Mouse (Mus musculus): ENCODE results near the gene Ankrd10. TPM values are rescaled to one million over a fixed set of nuclear protein-coding genes. Genes with fewer than 3 reads are reported as not detected.

Gene Ankrd10
- polyA plus RNA-seq, 1 experiment from 2014 or later, result 93.4 TPM

DNA sequence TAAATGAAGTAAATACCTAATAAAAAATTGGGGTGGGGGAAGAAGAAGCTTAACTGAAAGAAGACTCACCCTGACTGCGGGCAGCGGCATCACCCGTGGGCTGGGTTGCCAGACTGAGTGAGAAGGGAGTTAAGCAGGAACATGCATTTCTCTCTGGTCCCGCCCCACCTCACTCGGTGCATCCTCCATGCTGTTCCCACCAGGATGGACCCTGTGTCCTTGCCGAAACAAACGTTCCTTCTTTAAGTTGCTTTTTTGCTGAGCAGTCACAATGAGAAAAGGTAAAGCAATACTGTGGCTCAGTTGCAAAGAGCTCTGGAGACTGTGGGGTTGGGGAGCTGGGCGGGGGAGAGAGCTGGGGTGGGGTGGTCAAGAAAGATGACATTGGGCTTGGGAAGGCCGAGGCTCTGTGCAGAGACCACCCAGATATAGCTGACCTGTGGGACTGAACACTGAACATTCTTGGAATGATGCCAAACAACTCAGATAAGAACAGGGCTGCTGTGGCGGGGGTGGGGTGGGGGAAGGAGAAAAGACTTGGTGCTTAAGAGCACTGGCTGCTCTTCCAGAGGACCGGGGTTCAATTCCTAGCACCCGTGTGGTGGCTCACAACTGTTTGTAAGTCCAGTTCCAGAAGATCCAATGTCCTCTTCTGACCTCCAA, 42.2 kb downstream of the Ankrd10 start:
- WGBS, result 79% methylated on average over 12 of the region's 12 CpGs
- Histone ChIP-seq H3K36me3 (ENCODE audit: control insufficient read depth, insufficient read depth, low read length) (no peaks in the 10 kb centered on the region), H3K9ac (replicated peaks; ENCODE audit: low read depth, low read length) (no peak overlapping the region), H3K4me2 (ENCODE audit: low read depth, low read length) (no peak overlapping the region), H3K27me3 (ENCODE audit: control insufficient read depth, insufficient read depth, low read length) (no peaks in the 10 kb centered on the region), H3K4me3 (ENCODE audit: low read depth, low read length) (no peak overlapping the region), H3K27ac (ENCODE audit: low read depth, low read length) (no peak overlapping the region), H3K9me3 (ENCODE audit: control insufficient read depth, low read length) (no peaks in the 10 kb centered on the region), H3K4me1 (ENCODE audit: control insufficient read depth, insufficient read depth, low read length) (no peaks in the 10 kb centered on the region)
- ATAC-seq (ENCODE audit: low read depth), result no peak

DNA sequence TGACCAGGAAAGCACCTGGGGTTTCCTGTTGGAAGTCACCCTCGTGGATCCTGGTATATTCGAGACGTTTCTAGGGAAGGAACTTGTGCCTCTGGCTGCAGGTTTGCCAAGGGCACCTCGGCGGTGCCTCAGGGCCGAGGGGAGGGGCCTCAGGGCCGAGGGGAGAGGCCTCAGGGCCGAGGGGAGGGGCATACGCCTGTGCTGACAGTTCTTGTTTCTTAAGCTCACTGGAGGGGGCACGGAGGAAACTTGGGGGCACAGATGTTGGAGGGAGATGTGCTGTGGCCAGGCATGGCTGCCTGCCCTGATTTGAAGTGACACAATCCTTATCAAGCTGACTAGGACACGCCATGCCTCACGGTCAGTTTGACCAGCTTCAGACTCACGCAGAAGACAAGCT, 43.3 kb downstream of the Ankrd10 start:
- Histone ChIP-seq H3K4me1 (ENCODE audit: control insufficient read depth, insufficient read depth, low read length) (no peaks in the 10 kb centered on the region), H3K9ac (replicated peaks; ENCODE audit: low read depth, low read length) (no peak overlapping the region), H3K27ac (ENCODE audit: low read depth, low read length) (no peak overlapping the region), H3K9me3 (ENCODE audit: control insufficient read depth, low read length) (no peaks in the 10 kb centered on the region), H3K4me2 (ENCODE audit: low read depth, low read length) (no peak overlapping the region), H3K36me3 (ENCODE audit: control insufficient read depth, insufficient read depth, low read length) (no peaks in the 10 kb centered on the region), H3K4me3 (ENCODE audit: low read depth, low read length) (no peak overlapping the region), H3K27me3 (ENCODE audit: control insufficient read depth, insufficient read depth, low read length) (no peaks in the 10 kb centered on the region)
- no peak for ATAC-seq (ENCODE audit: low read depth)
- WGBS, result 56% methylated on average over 13 of the region's 13 CpGs

DNA sequence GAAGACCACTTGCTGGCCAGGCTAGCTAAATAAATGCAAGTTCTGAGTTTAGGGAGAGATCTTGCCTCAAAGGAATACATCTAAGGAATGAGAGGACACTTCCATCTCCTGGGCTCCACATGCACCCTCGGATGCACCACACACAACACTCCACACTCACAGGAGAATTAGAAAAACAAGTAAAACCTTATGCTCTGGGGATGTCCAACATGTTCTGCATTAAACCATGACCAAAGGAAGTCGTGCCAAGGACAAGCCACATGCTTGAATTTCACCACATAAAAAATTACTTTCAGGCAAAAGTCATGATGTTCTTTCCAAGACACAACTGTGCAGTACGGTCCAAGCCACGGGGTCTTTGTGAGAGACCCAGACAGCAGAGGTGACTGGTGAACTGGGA, 43.7 kb downstream of the Ankrd10 start:
- no peak overlapping the region for H3K27ac ChIP-seq (ENCODE audit: low read depth, low read length)
- 87% methylated on average over 4 of the region's 4 CpGs for WGBS

DNA sequence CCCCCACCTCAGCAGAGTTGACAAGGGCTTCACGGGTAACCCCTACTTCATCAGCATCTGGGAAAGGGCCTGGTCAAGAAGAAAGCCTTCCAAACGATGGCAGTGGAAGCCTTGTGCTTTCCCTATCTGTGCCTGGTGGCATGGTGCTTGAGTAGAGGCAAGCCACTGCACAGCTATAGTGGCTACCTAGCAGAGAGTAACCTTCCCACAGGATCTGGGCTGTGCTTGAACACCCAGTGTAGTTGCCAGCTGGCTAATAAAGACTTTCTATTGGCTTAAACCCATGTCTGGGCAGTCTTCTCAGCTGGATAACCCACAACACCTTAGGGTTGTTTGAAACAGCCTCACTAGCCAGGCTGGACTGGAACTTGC, 49.2 kb downstream of the Ankrd10 start:
- H3K9me3 ChIP-seq (ENCODE audit: control insufficient read depth, low read length), result no peaks in the 10 kb centered on the region
- H3K36me3 ChIP-seq (ENCODE audit: control insufficient read depth, insufficient read depth, low read length), result no peaks in the 10 kb centered on the region
- no peak overlapping the region for H3K27ac ChIP-seq (ENCODE audit: low read depth, low read length)
- H3K4me1 ChIP-seq (ENCODE audit: control insufficient read depth, insufficient read depth, low read length), result no peaks in the 10 kb centered on the region
- H3K4me2 ChIP-seq (ENCODE audit: low read depth, low read length), result no peak overlapping the region
- no peak overlapping the region for H3K4me3 ChIP-seq (ENCODE audit: low read depth, low read length)
- no peak overlapping the region for H3K9ac ChIP-seq (replicated peaks; ENCODE audit: low read depth, low read length)
- 87% methylated on average over 2 of the region's 2 CpGs for WGBS
- no peaks in the 10 kb centered on the region for H3K27me3 ChIP-seq (ENCODE audit: control insufficient read depth, insufficient read depth, low read length)
- no peak for ATAC-seq (ENCODE audit: low read depth)

More for the DNA sequence above, 43.7 kb downstream of the Ankrd10 start:
- Histone ChIP-seq H3K9ac (replicated peaks; ENCODE audit: low read depth, low read length) (no peak overlapping the region), H3K36me3 (ENCODE audit: control insufficient read depth, insufficient read depth, low read length) (no peaks in the 10 kb centered on the region), H3K4me1 (ENCODE audit: control insufficient read depth, insufficient read depth, low read length) (no peaks in the 10 kb centered on the region), H3K27me3 (ENCODE audit: control insufficient read depth, insufficient read depth, low read length) (no peaks in the 10 kb centered on the region), H3K9me3 (ENCODE audit: control insufficient read depth, low read length) (no peaks in the 10 kb centered on the region), H3K4me2 (ENCODE audit: low read depth, low read length) (no peak overlapping the region), H3K4me3 (ENCODE audit: low read depth, low read length) (no peak overlapping the region)
- no peak for ATAC-seq (ENCODE audit: low read depth)

DNA sequence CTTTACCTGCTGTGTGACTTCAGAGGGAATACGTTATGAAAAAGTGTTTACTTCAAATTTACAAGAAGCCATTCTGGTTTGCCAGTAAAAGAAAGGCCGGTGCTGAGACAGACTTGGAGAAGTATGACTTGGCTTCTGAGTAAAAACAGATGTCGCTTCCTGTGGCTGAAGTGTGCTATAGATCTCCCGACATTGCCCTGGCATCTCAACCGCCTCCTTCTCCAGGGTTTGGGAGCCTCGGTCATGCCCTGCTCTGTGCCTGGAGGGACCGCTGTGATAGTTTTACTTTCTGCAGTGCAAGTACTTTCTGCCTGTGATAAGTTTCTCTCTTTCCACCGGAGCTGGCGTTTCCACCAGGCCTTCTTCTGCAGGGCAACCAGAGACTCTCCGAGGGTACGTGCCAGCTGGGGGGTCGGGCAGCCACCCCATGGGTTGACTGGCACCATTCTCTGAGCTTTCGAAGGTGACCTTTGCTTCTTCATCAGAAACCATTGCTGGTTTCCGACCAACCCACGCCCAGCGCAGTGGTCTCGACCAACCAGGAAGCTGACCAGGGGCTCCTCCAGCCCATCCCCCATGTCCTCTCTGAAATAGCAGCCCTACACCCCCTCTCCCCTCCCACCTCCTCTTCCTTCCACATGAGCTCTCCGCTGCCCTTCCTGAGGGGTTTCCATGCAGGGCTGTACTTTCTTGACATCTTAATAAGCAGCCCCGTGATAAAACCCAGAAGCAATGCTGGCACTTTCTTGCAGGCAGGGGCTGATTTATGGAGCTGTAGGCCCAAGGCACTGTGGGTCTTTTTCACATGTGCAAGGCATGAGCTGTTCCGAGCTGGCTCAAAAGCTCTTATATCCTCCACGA, 49.8 kb downstream of the Ankrd10 start:
- Histone ChIP-seq H3K9ac (replicated peaks; ENCODE audit: low read depth, low read length) (no peak overlapping the region), H3K36me3 (ENCODE audit: control insufficient read depth, insufficient read depth, low read length) (no peaks in the 10 kb centered on the region), H3K4me3 (ENCODE audit: low read depth, low read length) (no peak overlapping the region), H3K27me3 (ENCODE audit: control insufficient read depth, insufficient read depth, low read length) (no peaks in the 10 kb centered on the region), H3K4me1 (ENCODE audit: control insufficient read depth, insufficient read depth, low read length) (no peaks in the 10 kb centered on the region), H3K9me3 (ENCODE audit: control insufficient read depth, low read length) (no peaks in the 10 kb centered on the region), H3K4me2 (ENCODE audit: low read depth, low read length) (no peak overlapping the region), H3K27ac (ENCODE audit: low read depth, low read length) (no peak overlapping the region)
- no peak for ATAC-seq (ENCODE audit: low read depth)
- WGBS, result 86% methylated on average over 21 of the region's 21 CpGs

DNA sequence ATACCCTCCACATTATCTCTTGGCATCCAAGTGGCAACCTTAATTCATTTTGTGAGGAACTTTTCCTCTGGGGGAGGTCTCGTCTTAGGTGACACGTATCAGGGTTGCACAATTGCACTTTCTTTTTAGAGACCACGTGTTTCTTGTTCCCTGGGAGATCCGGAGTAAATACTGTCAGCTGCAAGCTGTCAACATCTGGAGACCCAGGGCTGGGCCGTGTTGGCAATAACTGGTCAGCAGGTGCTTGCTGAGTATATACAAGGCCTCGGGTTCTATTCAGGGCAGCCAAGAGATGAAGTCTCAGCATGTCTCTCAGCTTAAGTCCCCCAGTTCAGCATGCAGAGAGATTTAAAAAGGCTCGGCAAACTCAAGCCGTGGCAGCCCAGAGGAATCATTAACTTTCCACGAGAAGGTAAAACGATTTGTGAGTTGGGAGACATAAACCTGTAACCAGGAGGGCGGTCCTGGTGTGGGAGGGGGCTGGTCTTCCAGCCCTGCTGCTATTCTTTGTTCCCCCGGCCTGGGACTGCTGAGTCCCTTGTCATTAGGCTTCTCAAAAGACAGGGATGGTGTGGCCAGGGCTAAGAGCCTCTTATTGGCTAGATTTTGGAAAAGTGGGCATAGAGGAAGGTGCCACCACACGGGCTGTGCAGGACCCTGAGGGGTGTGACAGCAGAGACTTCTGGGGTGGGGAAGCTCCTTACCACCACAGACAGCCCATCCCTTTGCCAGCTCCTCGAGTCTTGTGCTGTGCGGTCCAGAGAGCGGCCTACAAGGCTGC, 59.8 kb downstream of the Ankrd10 start:
- no peaks in the 10 kb centered on the region for H3K27me3 ChIP-seq (ENCODE audit: control insufficient read depth, insufficient read depth, low read length)
- WGBS, result 47% methylated on average over 16 of the region's 16 CpGs
- no peaks in the 10 kb centered on the region for H3K9me3 ChIP-seq (ENCODE audit: control insufficient read depth, low read length)
- no peaks in the 10 kb centered on the region for H3K4me1 ChIP-seq (ENCODE audit: control insufficient read depth, insufficient read depth, low read length)
- no peak overlapping the region for H3K9ac ChIP-seq (replicated peaks; ENCODE audit: low read depth, low read length)
- no peak overlapping the region for H3K4me2 ChIP-seq (ENCODE audit: low read depth, low read length)
- no peak for ATAC-seq (ENCODE audit: low read depth)
- no peaks in the 10 kb centered on the region for H3K36me3 ChIP-seq (ENCODE audit: control insufficient read depth, insufficient read depth, low read length)
- H3K4me3 ChIP-seq (ENCODE audit: low read depth, low read length), result no peak overlapping the region
- H3K27ac ChIP-seq (ENCODE audit: low read depth, low read length), result no peak overlapping the region

DNA sequence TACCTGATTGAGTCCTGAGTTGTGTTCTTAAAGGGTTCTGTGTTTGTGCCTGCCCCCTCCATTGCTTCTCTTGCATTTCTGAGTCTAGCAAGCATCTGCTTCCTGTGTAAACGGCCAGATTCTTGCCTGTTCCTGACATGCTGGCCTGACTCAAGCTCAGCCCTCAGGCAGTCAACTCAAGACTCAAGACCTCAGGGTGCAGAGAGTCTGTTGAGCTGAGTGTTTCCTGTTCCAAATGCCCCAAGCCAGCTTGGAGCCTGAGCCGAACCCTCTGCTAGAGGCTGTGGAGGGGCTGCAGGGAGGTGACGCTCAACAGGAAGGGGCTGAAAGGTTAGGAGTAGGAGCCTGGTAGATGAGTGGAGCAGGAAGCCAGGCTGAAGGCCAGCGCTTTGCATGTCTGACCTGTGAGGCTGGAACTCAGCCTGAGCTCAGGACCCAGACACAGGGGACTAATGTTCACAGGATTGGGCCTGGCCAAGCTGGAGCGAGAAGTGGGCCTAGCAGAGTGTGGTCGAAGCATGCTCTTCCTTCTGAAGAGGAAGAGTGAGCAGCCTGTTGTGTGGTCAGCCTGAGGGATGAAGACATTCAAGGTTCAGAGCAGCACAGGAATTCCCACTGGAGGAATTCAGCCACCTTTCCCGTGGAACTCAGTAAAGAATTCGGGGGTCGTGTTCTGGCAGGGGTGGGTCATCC, 60.5 kb downstream of the Ankrd10 start:
- Histone ChIP-seq H3K9ac (replicated peaks; ENCODE audit: low read depth, low read length) (no peak overlapping the region), H3K4me3 (ENCODE audit: low read depth, low read length) (no peak overlapping the region), H3K27ac (ENCODE audit: low read depth, low read length) (no peak overlapping the region), H3K27me3 (ENCODE audit: control insufficient read depth, insufficient read depth, low read length) (no peaks in the 10 kb centered on the region), H3K4me1 (ENCODE audit: control insufficient read depth, insufficient read depth, low read length) (no peaks in the 10 kb centered on the region), H3K36me3 (ENCODE audit: control insufficient read depth, insufficient read depth, low read length) (no peaks in the 10 kb centered on the region), H3K9me3 (ENCODE audit: control insufficient read depth, low read length) (no peaks in the 10 kb centered on the region), H3K4me2 (ENCODE audit: low read depth, low read length) (no peak overlapping the region)
- no peak for ATAC-seq (ENCODE audit: low read depth)
- whole genome bisulfite sequencing, result 82% methylated on average over 9 of the region's 9 CpGs

DNA sequence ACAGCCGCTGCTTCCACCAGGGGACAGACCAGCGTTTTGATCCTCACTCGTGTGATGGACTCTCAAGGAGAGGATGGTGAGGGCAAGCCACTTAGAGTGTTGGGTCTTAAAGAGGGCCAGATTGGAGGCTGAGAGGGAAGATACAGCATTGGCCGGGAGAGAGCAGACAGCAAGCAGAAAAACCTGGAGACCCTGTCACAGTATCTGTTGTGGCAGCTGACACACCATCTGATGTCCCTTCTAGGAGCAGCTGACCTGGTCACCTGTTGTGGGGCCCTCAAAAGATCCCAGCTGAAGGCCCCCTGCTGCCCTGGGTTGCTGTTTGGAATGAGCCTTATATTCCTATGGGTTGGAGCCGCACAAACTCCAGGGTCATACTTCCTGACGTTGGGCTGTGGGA, 63.1 kb downstream of the Ankrd10 start:
- H3K27ac ChIP-seq (ENCODE audit: low read depth, low read length), result no peak overlapping the region
- WGBS, result 76% methylated on average over 6 of the region's 6 CpGs
- ATAC-seq (ENCODE audit: low read depth), result no peak

More for the DNA sequence above, 63.1 kb downstream of the Ankrd10 start:
- no peak overlapping the region for H3K9ac ChIP-seq (replicated peaks; ENCODE audit: low read depth, low read length)
- H3K4me3 ChIP-seq (ENCODE audit: low read depth, low read length), result no peak overlapping the region
- no peaks in the 10 kb centered on the region for H3K9me3 ChIP-seq (ENCODE audit: control insufficient read depth, low read length)
- H3K4me1 ChIP-seq (ENCODE audit: control insufficient read depth, insufficient read depth, low read length), result no peaks in the 10 kb centered on the region
- no peaks in the 10 kb centered on the region for H3K27me3 ChIP-seq (ENCODE audit: control insufficient read depth, insufficient read depth, low read length)
- no peak overlapping the region for H3K4me2 ChIP-seq (ENCODE audit: low read depth, low read length)
- H3K36me3 ChIP-seq (ENCODE audit: control insufficient read depth, insufficient read depth, low read length), result no peaks in the 10 kb centered on the region
